Mouse (Mus musculus): ENCODE measurements around the gene Vps37b. TPM values are rescaled to one million over a fixed set of nuclear protein-coding genes. Genes with fewer than 3 reads are reported as not detected.

Vps37b gene
- polyA plus RNA-seq, 1 experiment from 2014 or later, result 43.8 TPM

DNA sequence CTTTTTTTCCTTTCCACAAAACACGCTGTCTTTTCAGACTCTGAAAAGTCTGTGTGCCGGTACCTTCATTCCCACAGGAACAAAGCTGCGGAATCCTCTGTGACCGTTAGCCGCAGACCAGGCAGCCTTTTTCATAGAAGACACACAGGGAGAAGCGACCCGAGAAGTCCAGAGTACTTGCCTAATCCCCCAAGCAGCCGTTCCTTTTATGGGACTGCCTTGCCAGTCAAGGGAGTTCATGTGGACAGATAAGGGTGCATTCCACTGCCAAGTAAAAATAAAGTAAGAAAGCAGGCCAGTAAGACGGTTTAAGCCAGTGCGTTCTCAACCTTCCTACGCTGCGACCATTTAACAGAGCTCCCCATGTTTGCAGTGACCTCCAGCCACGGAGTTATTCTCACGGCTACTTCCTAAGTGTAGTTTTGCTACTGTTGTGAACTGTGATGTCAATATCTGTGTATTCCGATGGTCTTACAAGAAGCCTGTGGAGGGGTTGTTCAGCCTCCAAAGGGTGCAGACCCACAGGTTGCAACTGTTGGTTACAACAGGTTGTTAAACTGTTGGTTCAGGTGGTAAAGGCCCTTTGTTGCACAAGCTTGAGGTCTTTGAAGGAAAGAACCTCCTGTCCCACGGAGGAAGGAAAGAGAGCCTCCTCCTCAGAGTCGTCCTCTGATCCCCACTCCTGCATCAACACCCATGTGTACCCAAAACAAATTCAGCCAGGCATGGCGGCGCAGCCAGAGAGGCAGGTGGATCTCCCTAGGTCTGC, 4.2 kb downstream of the Vps37b start:
- no peak overlapping the region for H3K27ac ChIP-seq (replicated peaks)
- H3K27me3 ChIP-seq (replicated peaks; ENCODE audit: low read depth, poor library complexity, severe bottlenecking), result no peaks in the 10 kb centered on the region

DNA sequence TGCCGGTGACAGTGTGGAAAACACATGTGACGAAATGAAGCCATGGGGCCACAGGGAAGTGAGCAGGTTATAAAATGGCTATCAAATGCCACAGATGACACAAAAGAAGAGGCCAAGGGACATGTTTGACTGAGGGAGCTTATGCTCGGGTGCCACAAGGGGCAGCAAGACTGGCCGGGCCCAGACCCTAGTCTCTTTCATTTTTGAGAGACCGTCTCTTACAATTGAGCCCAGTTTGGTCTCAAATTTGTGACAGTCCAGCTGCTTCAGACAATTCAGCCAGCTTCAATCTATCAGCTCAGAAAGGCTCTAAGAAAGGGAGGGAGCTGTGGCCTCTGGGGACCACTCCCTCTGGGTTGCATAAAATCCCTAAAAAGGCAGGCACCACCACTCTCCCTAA, 5.5 kb downstream of the Vps37b start:
- Histone ChIP-seq H3K27ac (replicated peaks) (peak overlapping the region; percentile 14; the same call in 1 of the 2 replicates), H3K9me3 (no peaks in the 10 kb centered on the region), H3K36me3 (replicated peaks) (peaks cover 55% of the 10 kb centered on the region)

More for the DNA sequence above, 4.2 kb downstream of the Vps37b start:
- Histone ChIP-seq H3K9me3 (no peaks in the 10 kb centered on the region), H3K4me1 (peaks cover 80% of the 10 kb centered on the region), H3K4me3 (0 out of 2 replicates have a peak overlapping the region, but pooled peaks have one; percentile 5), H3K36me3 (replicated peaks) (peaks cover 45% of the 10 kb centered on the region)
- no peak for DNase-seq (ENCODE audit: low spot score)
- WGBS, result 81% methylated on average over 19 of the region's 19 CpGs

DNA sequence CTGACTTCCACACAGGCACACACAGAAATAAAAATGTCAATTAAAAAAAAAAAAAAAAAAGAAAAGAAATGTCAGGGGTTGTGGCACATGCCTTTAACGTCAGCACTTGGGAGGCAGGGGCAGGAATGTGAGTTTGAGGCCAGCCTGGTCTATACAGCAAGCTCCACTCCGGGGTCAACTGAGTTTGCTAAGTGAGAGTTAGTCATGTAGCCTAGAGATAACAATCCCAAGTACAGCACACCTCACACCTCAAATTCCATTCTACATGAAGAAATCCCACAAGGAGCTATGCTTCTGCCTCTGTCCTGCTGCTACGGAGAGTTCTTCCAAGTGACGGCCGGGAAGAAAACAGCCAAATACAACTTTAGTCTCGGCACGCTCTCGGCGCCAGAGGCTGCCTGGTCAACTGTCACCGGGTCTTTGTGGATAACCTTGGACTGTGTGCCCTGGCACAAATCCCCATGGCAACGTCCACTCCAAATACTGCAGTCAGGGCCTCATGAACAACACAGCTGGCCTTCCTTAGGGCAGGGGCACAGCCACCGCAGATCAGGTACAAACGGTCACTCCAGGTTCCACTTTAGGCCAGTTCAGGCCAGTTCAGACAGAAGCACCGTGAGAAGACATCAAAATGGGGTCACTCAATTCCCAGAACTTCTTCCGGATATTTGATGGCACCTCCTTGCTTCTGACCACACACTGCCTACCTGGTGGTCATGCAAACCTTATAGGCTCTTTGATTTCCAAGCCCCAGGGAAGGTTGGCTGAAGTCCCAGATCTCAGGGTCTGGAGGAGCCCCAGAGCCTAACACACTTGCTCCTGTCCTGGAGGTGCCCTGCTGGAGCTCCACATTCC, 6.3 kb downstream of the Vps37b start:
- Histone ChIP-seq H3K27ac (replicated peaks) (peak overlapping the region; percentile 14; the same call in 1 of the 2 replicates), H3K4me1 (peaks cover 80% of the 10 kb centered on the region), H3K36me3 (replicated peaks) (peaks cover 63% of the 10 kb centered on the region), H3K4me3 (no peak overlapping the region), H3K9me3 (no peaks in the 10 kb centered on the region), H3K27me3 (replicated peaks; ENCODE audit: low read depth, poor library complexity, severe bottlenecking) (no peaks in the 10 kb centered on the region)
- 90% methylated on average over 15 of the region's 15 CpGs for WGBS
- no peak for DNase-seq (ENCODE audit: low spot score)

More for the DNA sequence above, 5.5 kb downstream of the Vps37b start:
- DNase-seq (ENCODE audit: low spot score), result no peak
- 86% methylated on average over 5 of the region's 5 CpGs for WGBS
- no peaks in the 10 kb centered on the region for H3K27me3 ChIP-seq (replicated peaks; ENCODE audit: low read depth, poor library complexity, severe bottlenecking)
- H3K4me3 ChIP-seq, result no peak overlapping the region
- peaks cover 82% of the 10 kb centered on the region for H3K4me1 ChIP-seq

DNA sequence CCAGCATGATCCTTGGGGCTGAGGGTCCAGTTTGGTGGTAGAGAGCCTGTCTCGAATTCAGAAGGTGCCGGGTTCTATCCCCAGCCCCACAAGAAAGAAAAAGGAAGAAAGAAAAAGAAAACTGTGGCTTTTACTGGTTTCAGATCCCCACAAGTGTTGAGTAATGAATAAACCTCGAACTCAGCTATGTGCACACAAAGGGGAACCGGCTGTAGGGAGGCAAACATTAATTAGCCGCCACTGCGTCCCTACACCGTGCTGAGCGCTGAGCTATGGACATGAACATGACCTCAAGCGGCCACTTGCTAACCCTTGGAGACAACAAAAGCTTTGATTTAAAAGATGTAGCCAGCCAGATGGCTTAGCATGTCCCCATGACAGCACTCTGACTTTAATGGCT, 6.9 kb downstream of the Vps37b start:
- no peaks in the 10 kb centered on the region for H3K9me3 ChIP-seq
- H3K4me3 ChIP-seq, result no peak overlapping the region; the same call in 1 of the 2 replicates
- peak overlapping the region; percentile 71; the same call in 1 of the 2 replicates for H3K27ac ChIP-seq (replicated peaks)
- H3K27me3 ChIP-seq (replicated peaks; ENCODE audit: low read depth, poor library complexity, severe bottlenecking), result no peaks in the 10 kb centered on the region
- 66% methylated on average over 9 of the region's 9 CpGs for WGBS
- DNase-seq (ENCODE audit: low spot score), result no peak
- H3K36me3 ChIP-seq (replicated peaks), result peaks cover 65% of the 10 kb centered on the region
- H3K4me1 ChIP-seq, result peaks cover 75% of the 10 kb centered on the region

DNA sequence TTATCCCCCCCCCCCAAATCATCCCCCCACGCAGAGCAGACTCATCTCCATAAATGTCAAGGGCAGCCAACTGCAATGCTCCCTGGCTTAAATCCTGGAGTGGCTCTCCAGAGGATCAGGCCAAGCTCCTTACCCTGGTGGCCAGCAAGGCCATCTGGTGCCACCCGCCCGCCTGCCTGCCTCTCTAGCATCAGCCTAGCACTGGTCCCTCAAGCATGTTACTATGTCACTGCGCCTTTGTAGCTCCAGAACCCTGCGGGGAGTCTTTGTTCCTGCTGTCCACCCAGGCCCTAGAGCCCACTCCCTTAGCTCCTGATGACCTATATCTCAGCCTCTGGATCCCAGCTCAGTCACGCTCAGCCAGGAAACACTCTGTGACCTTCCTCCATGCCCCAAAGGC, 7.4 kb downstream of the Vps37b start:
- Histone ChIP-seq H3K36me3 (replicated peaks) (peaks cover 61% of the 10 kb centered on the region), H3K27ac (replicated peaks) (peak overlapping the region; percentile 71), H3K4me1 (peaks cover 75% of the 10 kb centered on the region), H3K27me3 (replicated peaks; ENCODE audit: low read depth, poor library complexity, severe bottlenecking) (no peaks in the 10 kb centered on the region), H3K9me3 (no peaks in the 10 kb centered on the region), H3K4me3 (no peak overlapping the region; the same call in 1 of the 2 replicates)
- DNase-seq (ENCODE audit: low spot score), result no peak
- WGBS, result 71% methylated on average over 6 of the region's 6 CpGs

DNA sequence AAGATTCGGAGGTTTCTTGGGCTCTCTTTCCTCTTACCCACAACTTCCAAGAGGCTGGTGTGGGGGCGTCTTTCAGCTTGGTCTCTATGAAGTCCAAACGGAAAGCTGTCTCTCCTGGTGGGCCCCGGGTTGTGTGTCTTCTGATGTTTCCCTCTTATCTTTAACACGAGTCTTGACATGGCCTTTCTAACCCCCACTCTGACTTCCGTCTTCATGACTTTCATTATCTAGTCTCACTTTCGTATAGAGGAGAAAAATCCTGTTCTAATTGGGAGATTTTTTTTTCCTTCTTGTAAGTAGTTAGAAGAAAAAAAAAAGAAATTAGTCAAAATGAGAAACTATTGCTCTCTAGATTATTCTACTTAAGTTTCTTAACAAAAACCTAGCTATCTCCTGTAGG, 9.7 kb downstream of the Vps37b start:
- Histone ChIP-seq H3K36me3 (replicated peaks) (peaks cover 51% of the 10 kb centered on the region), H3K4me1 (peaks cover 75% of the 10 kb centered on the region), H3K4me3 (no peak overlapping the region), H3K27ac (replicated peaks) (no peak overlapping the region), H3K27me3 (replicated peaks; ENCODE audit: low read depth, poor library complexity, severe bottlenecking) (no peaks in the 10 kb centered on the region), H3K9me3 (no peaks in the 10 kb centered on the region)
- WGBS, result 84% methylated on average over 7 of the region's 7 CpGs
- DNase-seq (ENCODE audit: low spot score), result no peak

DNA sequence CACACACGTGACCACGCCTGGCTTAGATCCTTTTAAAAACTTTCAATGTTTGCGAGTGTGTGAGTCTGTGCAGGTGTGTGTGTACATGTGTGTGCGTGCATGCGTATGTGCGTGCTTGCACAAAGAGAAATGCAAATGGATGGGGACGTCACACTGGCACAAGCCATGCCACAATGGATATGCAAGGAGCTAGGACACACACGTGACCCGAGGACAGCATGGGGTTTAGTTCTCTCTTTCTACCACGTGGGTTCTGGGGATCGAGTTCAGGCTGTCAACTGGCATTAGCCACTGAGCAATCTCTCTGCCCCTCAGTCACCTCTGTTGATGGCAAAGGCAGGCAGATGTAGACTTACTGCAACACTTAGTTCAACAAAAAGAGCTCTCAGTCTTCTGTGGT, 10.4 kb downstream of the Vps37b start:
- no peak for DNase-seq (ENCODE audit: low spot score)
- H3K36me3 ChIP-seq (replicated peaks), result peaks cover 44% of the 10 kb centered on the region
- WGBS, result 84% methylated on average over 11 of the region's 11 CpGs
- H3K27ac ChIP-seq (replicated peaks), result no peak overlapping the region
- H3K4me1 ChIP-seq, result peaks cover 77% of the 10 kb centered on the region
- no peaks in the 10 kb centered on the region for H3K9me3 ChIP-seq
- no peaks in the 10 kb centered on the region for H3K27me3 ChIP-seq (replicated peaks; ENCODE audit: low read depth, poor library complexity, severe bottlenecking)
- no peak overlapping the region for H3K4me3 ChIP-seq

DNA sequence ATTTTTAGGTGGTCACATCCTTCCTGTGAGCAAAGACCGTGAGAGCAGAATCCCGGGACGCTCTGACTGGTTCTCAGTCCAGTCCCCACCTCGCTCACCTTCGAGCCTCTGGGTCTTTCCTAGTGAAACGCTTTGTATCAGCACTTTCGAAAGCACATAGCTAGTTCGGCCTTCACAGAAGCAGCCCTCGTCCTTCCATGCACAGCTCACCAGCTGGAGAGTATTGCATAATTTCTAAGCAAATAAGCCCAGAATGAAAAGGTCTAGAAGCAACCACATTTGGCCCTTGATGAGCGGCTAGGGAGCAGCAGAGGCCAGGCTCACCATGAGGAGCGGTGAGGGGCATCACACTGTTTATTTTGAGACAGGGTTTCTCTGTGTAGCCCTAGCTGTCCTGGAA, 10.9 kb downstream of the Vps37b start:
- peaks cover 43% of the 10 kb centered on the region for H3K36me3 ChIP-seq (replicated peaks)
- no peak overlapping the region for H3K27ac ChIP-seq (replicated peaks)
- DNase-seq (ENCODE audit: low spot score), result no peak
- 93% methylated on average over 11 of the region's 11 CpGs for WGBS
- no peak overlapping the region for H3K4me3 ChIP-seq
- H3K4me1 ChIP-seq, result peaks cover 77% of the 10 kb centered on the region
- no peaks in the 10 kb centered on the region for H3K27me3 ChIP-seq (replicated peaks; ENCODE audit: low read depth, poor library complexity, severe bottlenecking)
- no peaks in the 10 kb centered on the region for H3K9me3 ChIP-seq

DNA sequence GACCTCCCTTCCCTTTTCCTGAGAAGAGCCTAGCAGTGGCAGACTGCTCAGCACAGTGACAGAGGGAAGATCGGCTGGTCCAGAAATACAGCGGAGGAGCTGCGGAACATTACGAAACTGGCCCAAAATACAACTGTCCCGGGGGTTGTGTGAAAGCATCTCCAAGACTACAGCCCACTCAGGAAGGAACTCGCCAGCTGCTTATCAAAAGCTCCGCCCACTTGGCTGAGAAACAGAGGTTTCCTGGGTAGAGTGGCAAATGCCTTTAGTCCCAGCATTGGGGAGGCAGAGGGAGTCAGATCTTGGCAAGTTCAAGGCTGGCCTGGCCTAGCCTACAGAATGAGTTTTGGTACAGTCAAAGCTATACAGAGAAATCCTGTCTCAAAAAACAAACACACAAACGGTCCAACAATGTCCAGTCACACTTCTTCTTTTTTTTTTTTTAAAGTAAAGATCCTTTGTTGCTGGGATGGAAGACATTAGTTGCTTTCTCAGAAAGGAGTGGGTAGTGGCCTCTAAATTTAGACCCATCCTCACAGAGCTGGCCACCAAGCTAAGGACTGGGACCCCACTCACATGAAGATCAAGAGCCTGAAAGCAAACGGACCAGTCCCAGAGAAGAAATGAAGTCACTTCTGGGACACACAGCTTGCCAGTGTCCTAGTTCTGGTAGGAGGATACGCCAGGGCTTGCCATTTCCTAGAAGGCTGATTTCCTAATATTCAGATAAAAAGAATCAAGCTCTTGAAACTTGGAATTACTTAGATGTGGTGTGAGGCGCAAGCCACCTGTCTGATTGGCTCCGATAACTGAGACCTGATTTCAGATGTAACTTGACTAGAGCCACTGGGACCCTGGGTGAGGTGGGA, 12.5 kb downstream of the Vps37b start:
- Histone ChIP-seq H3K27me3 (replicated peaks; ENCODE audit: low read depth, poor library complexity, severe bottlenecking) (no peaks in the 10 kb centered on the region), H3K4me3 (no peak overlapping the region), H3K9me3 (no peaks in the 10 kb centered on the region), H3K4me1 (peaks cover 77% of the 10 kb centered on the region), H3K27ac (replicated peaks) (no peak overlapping the region), H3K36me3 (replicated peaks) (peaks cover 43% of the 10 kb centered on the region)
- DNase-seq (ENCODE audit: low spot score), result no peak
- WGBS, result 82% methylated on average over 12 of the region's 12 CpGs

DNA sequence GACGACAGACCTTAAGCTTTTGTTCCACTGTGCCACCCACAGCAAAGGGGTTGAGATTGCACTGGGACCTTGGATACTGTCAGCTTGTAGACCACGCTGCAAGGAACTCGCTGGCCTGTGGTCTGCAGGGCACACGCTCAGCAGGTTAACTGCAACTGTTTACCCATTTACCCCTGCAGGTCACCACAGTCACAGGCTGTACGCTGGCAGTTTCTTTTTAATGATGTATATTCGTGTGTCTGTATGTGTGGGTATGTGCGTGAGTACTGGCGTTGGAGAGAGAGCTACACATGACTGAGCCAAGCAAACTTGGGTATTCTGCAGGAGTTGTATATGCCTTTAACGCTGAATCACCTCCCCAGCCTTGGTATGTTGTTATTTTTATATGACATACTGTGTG, 13.4 kb downstream of the Vps37b start:
- Histone ChIP-seq H3K36me3 (replicated peaks) (peaks cover 43% of the 10 kb centered on the region), H3K4me3 (no peak overlapping the region), H3K27ac (replicated peaks) (no peak overlapping the region), H3K9me3 (no peaks in the 10 kb centered on the region), H3K27me3 (replicated peaks; ENCODE audit: low read depth, poor library complexity, severe bottlenecking) (no peaks in the 10 kb centered on the region), H3K4me1 (peaks cover 77% of the 10 kb centered on the region)
- WGBS, result 89% methylated on average over 9 of the region's 9 CpGs
- no peak for DNase-seq (ENCODE audit: low spot score)

DNA sequence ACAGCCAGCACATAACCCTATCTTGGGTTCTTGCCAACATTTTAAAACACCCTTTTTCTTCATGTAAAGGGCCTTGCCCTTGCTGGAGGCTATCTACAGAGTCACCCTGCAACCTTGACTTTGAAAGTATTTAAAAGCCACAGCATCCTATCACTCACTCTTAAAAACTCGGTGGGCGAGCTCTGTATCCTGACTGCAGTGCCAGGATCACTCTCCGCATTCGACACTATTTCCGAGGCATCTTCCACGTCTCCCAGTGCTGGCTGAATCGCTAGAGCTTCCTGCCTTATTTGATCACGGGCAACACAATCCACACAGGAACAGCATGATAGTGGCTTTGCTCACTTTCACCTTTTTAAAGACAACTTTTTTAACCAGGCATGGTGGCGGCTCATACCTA, 14.1 kb downstream of the Vps37b start:
- peaks cover 79% of the 10 kb centered on the region for H3K4me1 ChIP-seq
- H3K27ac ChIP-seq (replicated peaks), result no peak overlapping the region
- no peak for DNase-seq (ENCODE audit: low spot score)
- 87% methylated on average over 9 of the region's 9 CpGs for WGBS
- H3K9me3 ChIP-seq, result no peaks in the 10 kb centered on the region
- H3K36me3 ChIP-seq (replicated peaks), result peaks cover 48% of the 10 kb centered on the region
- H3K27me3 ChIP-seq (replicated peaks; ENCODE audit: low read depth, poor library complexity, severe bottlenecking), result no peaks in the 10 kb centered on the region
- H3K4me3 ChIP-seq, result no peak overlapping the region

DNA sequence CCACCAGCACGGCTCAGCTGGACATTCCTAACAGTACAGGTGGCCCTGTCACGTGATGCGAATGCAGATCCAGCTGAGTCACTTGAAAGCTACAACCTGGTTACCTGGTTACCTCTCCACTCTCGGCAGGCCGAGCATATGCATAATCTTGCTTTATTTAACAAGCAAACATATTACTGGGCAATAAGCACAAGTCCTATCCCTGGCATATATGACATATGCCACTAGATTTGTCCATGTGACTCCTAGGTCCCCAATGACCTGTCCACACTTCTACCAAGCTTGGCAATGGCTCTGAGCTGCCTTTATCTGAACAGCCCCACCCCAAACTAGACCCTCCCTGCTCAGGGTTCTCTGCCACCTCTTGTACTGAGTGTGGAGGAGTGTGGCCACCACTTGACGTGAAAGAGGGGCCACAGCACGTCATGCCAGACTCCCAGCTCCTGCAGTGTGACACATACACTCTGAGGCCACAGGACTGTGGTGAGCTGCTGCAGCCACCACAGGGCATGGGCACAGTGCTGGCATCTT, 15.7 kb downstream of the Vps37b start:
- 0 out of 2 replicates have a peak overlapping the region, but pooled peaks have one; percentile 10 for H3K27ac ChIP-seq (replicated peaks)
- H3K27me3 ChIP-seq (replicated peaks; ENCODE audit: low read depth, poor library complexity, severe bottlenecking), result no peaks in the 10 kb centered on the region
- no peak overlapping the region for H3K4me3 ChIP-seq
- peaks cover 90% of the 10 kb centered on the region for H3K4me1 ChIP-seq
- WGBS, result 90% methylated on average over 7 of the region's 7 CpGs
- DNase-seq (ENCODE audit: low spot score), result no peak
- H3K36me3 ChIP-seq (replicated peaks), result peaks cover 38% of the 10 kb centered on the region
- H3K9me3 ChIP-seq, result no peaks in the 10 kb centered on the region
